Mouse (Mus musculus) heart, adult 2 months (tissue): ENCODE results near the gene Tmem63a. TPM values are rescaled to one million over a fixed set of nuclear protein-coding genes. Genes with fewer than 3 reads are reported as not detected.
A peak's percentile ranks its signal among the peaks of the same experiment; 100 is the strongest.
"Not testable (repeated sequence)": the region's sequence is repeated elsewhere in the genome, so short reads cannot be mapped to it uniquely, and the experiment has no call there.

Experiments
- DNase-seq, 2 experiments: peaks; one replicate each; pipeline ENCODE4 v3.0.0; 2021
- H3K27ac ChIP-seq: fragments of 200-600 bp; 2 replicates; pipeline ENCODE4 v1.8.1; 2022
- H3K27me3 ChIP-seq: fragments of 200-500 bp; 2 replicates; pipeline ENCODE4 v1.6.1; 2012; ENCODE audit warnings: mild to moderate bottlenecking, low read length, inconsistent platforms, mixed read lengths; ENCODE audit not compliant: control insufficient read depth, insufficient read depth
- H3K36me3 ChIP-seq: fragments of 200-500 bp; 2 replicates; pipeline ENCODE4 v1.6.1; 2012; ENCODE audit warnings: low read length, inconsistent platforms; ENCODE audit not compliant: control insufficient read depth, insufficient read depth
- H3K4me1 ChIP-seq: fragments of 200-500 bp; 2 replicates; pipeline ENCODE4 v1.6.1; 2011; ENCODE audit warnings: low read length; ENCODE audit not compliant: control insufficient read depth, insufficient read depth
- H3K4me3 ChIP-seq: fragments of 200-600 bp; 2 replicates; pipeline ENCODE4 v1.8.1; 2022
- H3K79me2 ChIP-seq: fragments of 200-500 bp; replicated peaks from 2 replicates; pipeline ENCODE4 v1.6.1; 2012; ENCODE audit warnings: mild to moderate bottlenecking, inconsistent platforms, low read length, moderate library complexity, mixed read lengths; ENCODE audit not compliant: control insufficient read depth, insufficient read depth
- H3K9ac ChIP-seq: fragments of 200-500 bp; 2 replicates; pipeline ENCODE4 v1.6.1; 2012; ENCODE audit warnings: low read depth, mild to moderate bottlenecking, control low read depth, inconsistent platforms, low read length, mixed read lengths
- CTCF ChIP-seq: fragments of 200-600 bp; IDR thresholded peaks from 2 replicates; pipeline ENCODE4 v1.8.1; 2022; ENCODE audit warnings: antibody characterized with exemption, mild to moderate bottlenecking, moderate library complexity
- EP300 ChIP-seq: fragments of 200-500 bp; IDR thresholded peaks from 2 replicates; pipeline ENCODE4 v1.6.1; 2011; ENCODE audit warnings: low read depth, low read length, control low read depth; ENCODE audit not compliant: insufficient read depth
- POLR2A ChIP-seq: fragments of 200-500 bp; IDR thresholded peaks from 2 replicates; pipeline ENCODE4 v1.6.1; 2011; ENCODE audit warnings: mild to moderate bottlenecking, low read depth, low read length, control low read depth; ENCODE audit not compliant: insufficient read depth
- WGBS: fragments of 180-500 bp; shearing (Covaris S2); methylation state at CpG from one replicate; pipeline ENCODE4 v1.1.7; 2018; 5-methylcytosine and 5-hydroxymethylcytosine counted together
- intact Hi-C: fragments of 180-260 bp; cut with DNase I; formaldehyde crosslinking; loops from one replicate; pipeline ENCODE4 v1.15.1; 2025
- polyA plus RNA-seq: library from polyadenylated mRNA; depleted of rRNA; stranded (reverse); fragments of >200 nt; gene quantifications from 2 replicates; pipeline ENCODE4 v1.2.3, GENCODE M21; 2012
- total RNA-seq, 2 experiments: library from RNA; stranded (reverse); gene quantifications; 2 replicates each; pipeline ENCODE4 v1.2.3; 2021

Tmem63a gene
- total and polyA plus RNA-seq, 3 experiments = 13.2 to 27.5 (median 15.8) TPM

DNA sequence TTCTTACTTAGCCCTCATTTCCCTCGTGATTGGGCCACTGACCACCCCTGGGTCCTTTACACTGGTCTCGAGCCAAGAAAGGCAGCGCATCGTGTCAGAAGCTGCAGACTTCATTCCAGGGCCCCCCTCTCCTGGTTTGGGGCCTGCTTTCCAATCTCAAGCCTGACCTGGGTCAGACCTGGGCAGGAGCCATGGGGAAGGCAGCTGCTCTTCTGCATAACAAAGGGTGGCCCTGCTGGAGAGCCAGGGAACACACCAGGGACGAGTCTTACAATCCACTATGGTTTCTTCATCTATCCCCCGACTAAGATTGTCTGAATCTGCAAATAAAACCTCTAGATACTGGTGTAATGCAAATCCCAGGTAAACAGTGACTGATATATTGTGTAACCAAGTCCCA is 8.5 kb upstream of the Tmem63a start:
- intact Hi-C loops = no loop called here
- no peak for TF ChIP-seq EP300
- TF ChIP-seq POLR2A = no peak
- TF ChIP-seq CTCF = no peak
- Histone ChIP-seq H3K27me3 (0 out of 2 replicates have a peak, but pooled peaks cover 5% of the 10 kb centered on the region), H3K4me3 (no peak overlapping the region), H3K36me3 (no peaks in the 10 kb centered on the region), H3K9ac (no peak overlapping the region), H3K4me1 (no peaks in the 10 kb centered on the region), H3K79me2 (no peaks in the 10 kb centered on the region), H3K27ac (no peak overlapping the region)
- DNase-seq = no peak
- 56% methylated on average over 6 of the region's 6 CpGs for WGBS

DNA sequence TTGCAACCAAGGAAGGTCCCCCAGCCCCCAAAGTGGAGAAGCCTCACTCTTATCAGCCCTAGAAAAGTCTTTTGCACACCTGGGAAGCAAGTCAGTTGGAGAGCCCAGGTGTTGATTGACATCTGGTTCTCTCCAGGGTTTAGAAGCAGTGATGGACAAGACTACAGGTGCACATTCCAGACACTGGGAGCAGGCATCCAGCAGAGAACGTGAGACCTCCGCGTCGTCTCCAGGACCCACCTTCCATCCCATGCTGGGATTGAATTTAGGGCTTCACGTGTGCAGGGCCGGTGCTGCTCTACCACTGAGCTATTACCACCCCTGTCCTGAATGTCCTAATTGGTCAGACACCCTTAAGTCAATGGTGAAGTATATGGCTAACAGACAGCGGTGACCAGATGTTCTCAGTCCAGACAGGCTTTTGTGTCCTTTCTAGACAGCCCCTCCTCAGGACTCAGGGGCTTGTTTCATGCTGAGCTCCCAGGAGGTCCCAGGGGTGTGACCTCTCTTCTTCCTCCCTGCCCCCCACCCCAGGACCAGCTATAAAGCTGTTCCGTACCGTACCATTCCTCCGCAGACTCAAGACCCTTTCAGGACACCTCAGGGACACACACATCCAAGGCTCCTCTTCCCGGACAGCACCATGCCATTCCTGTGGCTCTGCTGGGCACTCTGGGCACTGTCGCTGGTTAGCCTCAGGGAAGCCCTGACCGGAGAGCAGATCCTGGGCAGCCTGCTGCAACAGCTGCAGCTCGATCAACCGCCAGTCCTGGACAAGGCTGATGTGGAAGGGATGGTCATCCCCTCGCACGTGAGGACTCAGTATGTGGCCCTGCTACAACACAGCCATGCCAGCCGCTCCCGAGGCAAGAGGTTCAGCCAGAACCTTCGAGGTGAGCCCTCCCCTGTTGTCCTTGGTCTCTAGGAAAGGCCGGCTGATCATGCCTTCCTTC is 7.4 kb upstream of the Tmem63a start, which contains the start of gene Lefty1:
Gene Lefty1, plus strand, starts transcription at position 556 of the 953 bp plus-strand sequence.
- Histone ChIP-seq H3K4me1 (no peaks in the 10 kb centered on the region), H3K36me3 (no peaks in the 10 kb centered on the region), H3K27ac (no peak within 1 kb of the TSS), H3K79me2 (no peaks in the 10 kb centered on the region), H3K27me3 (0 out of 2 replicates have a peak, but pooled peaks cover 5% of the 10 kb centered on the region), H3K9ac (no peak within 1 kb of the TSS), H3K4me3 (no peak within 1 kb of the TSS)
- intact Hi-C loops = no loop called here
- TF ChIP-seq CTCF (no peak), EP300 (no peak), POLR2A (no peak)
- DNase-seq = no peak
- 47% methylated on average over 21 of the region's 21 CpGs for WGBS

DNA sequence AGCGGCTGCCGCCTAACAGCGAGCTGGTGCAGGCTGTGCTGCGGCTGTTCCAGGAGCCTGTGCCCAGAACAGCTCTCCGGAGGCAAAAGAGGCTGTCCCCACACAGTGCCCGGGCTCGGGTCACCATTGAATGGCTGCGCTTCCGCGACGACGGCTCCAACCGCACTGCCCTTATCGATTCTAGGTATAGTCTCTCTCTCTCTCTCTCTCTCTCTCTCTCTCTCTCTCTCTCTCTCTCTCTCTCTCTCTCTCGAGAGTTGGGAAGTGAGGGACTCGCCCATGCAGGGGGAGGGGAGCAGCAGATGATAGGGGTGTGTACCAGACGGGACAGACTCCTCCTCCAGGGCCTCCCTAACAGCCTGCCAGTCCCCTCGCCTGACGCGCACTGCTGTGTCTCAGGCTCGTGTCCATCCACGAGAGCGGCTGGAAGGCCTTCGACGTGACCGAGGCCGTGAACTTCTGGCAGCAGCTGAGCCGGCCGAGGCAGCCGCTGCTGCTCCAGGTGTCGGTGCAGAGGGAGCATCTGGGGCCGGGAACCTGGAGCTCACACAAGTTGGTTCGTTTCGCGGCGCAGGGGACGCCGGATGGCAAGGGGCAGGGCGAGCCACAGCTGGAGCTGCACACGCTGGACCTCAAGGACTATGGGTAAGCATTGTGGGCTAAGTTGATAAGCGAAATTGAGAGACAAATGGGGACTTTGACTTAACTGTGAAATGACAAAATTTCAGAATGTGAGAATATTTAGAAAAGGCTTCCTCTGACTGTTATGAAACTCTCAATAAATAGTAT is 5.3 kb upstream of the Tmem63a start:
- TF ChIP-seq POLR2A = 0 out of 2 replicates have a peak, but pooled peaks have one; percentile 22
- H3K36me3 ChIP-seq, H3K4me3 ChIP-seq, H3K79me2 ChIP-seq, H3K4me1 ChIP-seq, intact Hi-C loops, H3K27me3 ChIP-seq, H3K27ac ChIP-seq: not testable (repeated sequence)
- H3K9ac ChIP-seq = peak overlapping the region; percentile 55
- peak; percentile 61 to 66 for DNase-seq
- WGBS = 8% methylated on average over 41 of the region's 41 CpGs

DNA sequence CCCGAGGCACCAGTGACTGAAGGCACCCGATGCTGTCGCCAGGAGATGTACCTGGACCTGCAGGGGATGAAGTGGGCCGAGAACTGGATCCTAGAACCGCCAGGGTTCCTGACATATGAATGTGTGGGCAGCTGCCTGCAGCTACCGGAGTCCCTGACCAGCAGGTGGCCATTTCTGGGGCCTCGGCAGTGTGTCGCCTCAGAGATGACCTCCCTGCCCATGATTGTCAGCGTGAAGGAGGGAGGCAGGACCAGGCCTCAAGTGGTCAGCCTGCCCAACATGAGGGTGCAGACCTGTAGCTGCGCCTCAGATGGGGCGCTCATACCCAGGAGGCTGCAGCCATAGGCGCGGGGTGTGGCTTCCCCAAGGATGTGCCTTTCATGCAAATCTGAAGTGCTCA is 4.5 kb upstream of the Tmem63a start:
- H3K79me2 ChIP-seq, H3K4me3 ChIP-seq, H3K4me1 ChIP-seq, intact Hi-C loops, H3K27ac ChIP-seq, H3K36me3 ChIP-seq, H3K27me3 ChIP-seq, DNase-seq, H3K9ac ChIP-seq: not testable (repeated sequence)
- WGBS = 87% methylated on average over 13 of the region's 13 CpGs

DNA sequence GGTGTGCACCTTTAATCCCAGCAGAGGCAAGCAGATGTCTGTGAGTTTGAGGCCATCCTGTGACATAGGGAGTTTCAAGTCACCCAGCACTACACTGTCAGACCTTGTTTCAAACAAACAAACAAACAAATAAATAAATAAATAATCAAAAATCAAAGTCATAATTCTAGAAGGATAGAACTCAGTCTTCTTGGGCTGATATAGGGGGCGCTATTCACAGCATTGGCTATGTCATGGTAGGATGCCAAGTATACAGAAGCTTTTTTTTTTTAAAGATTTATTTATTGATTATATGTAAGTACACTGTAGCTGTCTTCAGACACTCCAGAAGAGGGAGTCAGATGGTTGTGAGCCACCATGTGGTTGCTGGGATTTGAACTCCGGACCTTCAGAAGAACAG is 3.4 kb upstream of the Tmem63a start:
- H3K4me3 ChIP-seq, H3K79me2 ChIP-seq, H3K36me3 ChIP-seq, DNase-seq, H3K27ac ChIP-seq, intact Hi-C loops, H3K9ac ChIP-seq, H3K27me3 ChIP-seq: not testable (repeated sequence)
- H3K4me1 ChIP-seq = peaks cover 10% of the 10 kb centered on the region; the same call in 1 of the 2 replicates
- TF ChIP-seq CTCF = peak; percentile 25
- WGBS = 82% methylated on average over 2 of the region's 2 CpGs
